Mouse (Mus musculus): ENCODE data around the gene Gm20503.

Gm20503 gene

DNA sequence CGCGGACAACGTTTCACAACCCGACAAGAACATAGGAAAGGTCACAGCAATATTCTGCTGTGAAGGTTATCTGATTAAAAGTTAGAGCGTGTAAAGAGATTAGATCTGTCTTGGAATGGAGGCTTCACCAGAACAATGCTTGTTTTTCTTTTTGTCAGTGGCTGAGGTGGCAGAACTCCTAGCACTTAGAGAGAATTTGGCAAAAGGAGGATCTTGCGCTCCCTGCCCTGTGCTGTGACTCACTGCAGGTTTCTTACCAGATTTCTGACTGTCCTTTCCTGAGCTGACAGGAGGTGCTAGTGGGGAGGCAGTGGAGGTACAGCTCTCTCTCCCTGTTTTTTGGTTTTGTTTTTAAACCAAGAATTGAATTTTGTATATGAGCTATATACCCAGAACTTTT lies 4.0 kb downstream of the Gm20503 start:
- no peak for DNase-seq (ENCODE audit: low read depth, low spot score)

DNA sequence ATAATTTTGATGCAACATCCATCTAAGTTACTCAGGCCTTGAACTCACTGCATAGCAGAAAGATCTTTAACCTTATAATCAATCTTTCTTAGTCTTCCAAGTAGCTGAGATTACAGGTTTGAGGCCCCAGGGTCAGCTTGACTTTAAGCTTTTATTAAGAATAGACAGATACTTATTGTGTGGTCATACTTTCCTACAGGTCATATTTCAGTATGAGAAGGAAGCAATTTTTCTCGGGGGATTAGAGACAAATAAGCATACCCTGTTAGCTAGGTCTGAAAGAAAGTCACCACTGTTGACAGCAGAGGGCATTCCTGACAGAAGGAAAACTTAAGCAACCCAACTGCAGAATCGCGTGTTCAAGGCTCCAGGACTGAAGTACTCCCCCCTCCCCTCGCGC lies 5.0 kb downstream of the Gm20503 start:
- DNase-seq (ENCODE audit: low read depth, low spot score) = no peak

DNA sequence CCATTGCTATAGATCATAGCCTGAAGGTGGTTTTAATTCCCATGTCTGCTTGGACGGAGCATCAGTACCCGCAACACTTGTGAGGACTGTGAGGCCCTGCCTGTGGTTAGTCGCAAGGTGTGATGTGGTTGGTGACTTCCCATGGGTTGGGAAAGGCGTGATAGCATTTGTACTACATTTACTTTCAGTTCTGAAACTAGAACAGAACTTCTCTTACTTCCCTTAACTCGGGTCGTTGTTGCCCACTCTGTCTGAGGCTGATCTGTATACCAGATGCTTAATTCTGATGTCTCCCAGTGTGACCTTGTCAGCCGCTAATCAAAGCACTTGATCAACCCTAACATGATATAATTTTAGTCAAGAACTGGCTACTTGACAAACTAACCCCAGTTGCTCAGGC lies 6.2 kb downstream of the Gm20503 start:
- no peak for DNase-seq (ENCODE audit: low read depth, low spot score)

DNA sequence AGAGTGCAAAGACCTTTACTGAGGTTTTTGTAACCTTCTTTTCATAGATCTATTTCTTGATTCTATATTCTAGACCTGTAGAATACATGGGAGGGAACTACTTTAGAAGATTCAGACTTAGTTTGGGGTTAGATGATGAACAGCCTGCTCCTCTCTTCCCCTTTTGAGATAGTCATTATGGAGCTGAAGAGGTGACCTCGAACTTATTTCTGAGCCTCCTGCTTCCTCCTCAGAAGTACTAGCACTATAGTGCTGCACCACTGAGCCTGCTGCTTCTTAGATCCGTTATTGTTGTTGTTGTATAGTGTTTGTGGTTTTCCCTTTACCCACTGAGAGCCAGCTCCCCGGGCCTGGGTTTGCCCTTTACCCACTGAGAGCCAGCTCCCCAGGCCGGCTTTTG lies 6.7 kb downstream of the Gm20503 start:
- DNase-seq (ENCODE audit: low read depth, low spot score) = no peak

DNA sequence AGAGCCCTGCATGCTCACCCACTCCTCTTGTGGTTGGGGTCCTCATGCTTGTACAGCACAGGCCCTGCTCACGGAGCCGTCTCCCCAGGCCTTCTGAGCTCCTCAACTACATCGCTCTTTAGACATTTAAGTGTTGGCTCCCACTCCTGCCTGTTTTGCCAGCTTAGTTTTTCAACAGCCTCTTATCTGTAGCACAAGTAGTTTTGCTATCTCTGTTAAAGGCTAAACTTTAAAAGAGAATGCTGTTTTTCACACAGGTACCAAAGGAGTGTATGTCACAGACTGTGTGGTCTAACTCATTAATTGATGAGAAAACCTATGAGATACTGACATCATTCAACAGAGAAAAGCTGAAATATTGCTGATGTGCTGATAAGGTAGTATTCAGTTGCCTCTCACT lies 8.4 kb downstream of the Gm20503 start:
- DNase-seq (ENCODE audit: low read depth, low spot score) = no peak

DNA sequence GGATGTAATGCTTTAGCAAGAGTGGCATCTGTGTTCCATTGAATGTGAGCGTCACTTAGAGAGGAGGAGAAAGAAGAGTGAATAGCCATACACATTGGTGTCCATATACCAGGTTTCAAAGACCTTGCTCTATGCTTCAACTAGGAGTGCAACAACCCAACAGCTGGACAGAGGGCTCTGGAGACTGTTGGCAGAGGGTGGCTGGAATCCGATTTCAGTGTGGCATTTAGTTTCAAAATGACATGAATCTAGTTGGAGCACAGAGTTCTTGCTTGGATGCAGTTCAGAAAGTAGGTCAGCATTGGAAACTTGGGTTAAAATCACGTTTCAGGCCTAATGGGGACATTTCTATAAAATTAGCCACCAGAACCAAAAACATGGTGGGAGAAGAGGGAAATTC lies 12.2 kb downstream of the Gm20503 start:
- no peak for DNase-seq (ENCODE audit: low read depth, low spot score)

DNA sequence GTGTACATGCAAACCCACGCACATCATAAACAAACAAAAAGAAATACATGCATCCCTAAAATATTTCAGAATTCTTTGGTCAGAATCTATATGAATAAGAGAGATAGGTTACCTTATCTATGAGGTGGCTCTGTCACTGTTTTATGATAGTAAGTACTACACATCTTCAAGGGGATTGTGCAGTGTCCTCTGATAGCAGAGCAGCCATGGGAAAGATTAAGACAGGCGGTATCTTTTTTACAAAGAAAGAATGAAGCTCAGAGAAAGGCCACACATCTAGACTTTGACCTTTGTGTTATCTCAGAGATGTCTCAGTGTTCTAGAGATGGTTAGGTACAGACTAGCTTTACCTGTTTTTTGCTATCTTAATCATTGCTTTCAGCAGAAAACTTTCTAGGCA lies 13.9 kb downstream of the Gm20503 start:
- no peak for DNase-seq (ENCODE audit: low read depth, low spot score)

DNA sequence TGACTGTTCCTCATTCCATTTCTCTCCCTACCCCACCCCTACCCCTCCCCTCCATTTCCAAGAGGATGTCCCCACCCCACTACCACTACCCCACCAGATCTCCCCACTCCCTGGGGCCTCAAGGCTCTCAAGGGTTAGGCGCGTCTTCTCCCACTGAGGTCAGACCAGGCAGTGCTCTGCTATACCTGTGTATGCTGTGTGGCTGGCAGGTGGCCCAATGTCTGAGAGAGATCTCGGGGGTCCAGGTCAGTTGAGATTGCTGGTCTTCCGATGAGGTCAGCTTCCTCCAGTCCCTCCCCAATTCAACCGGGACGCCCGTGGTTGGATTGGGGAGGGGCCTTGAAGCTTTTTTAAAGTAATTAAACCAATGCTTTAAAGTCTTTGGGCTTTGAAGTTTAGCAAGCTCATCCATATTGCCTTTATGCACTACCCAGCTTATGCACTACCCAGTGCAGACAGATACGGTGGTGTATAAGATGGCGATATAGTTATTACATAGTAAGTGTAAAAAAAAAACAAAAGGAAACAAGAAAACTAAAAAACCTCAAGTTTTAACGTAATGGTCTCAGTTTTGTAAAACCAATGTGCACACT lies 31.4 kb downstream of the Gm20503 start:
- no peak for DNase-seq (ENCODE audit: low read depth, low spot score)

DNA sequence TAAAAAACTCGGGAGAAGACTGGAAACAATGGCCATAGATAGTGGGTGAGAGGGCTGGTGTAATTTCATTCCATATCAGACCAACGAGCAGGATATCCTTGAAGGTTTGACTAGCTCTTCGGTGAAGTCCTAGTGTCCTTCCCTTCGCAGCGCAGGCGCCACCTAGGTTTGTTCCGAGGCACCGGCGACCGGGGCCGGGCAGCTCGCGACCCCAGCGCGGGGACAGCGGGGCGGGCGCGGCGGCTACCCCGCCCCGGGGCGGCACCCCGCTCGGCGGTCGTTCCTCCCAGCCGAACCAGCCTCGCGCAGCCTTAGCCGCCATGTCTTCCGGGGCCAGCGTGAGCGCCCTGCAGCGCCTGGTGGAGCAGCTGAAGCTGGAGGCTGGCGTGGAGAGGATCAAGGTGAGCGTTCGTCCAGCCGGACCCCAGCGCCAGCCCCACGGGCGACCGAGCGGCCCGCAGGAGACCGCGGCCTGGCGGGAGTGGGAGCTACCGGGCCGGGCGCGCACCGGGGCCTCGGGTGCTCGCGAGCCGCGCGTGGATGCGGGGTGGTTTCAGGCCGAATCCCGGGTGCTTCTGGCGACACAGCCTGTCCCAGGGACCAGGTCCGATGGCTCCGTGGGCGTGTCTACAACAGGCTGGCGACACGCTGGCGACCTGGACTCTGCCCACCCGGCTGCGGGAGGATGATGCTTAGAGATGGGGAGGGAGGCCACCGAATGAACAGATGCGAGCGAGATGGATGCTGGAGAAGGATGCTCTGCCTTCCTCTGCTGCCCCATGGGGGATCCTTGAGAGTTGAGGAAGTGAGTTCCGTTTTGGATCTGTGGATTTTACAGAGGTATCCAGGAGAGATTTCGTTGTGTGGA lies 32.1 kb downstream of the Gm20503 start, which contains the start of gene Gng10:
Gene Gng10, plus strand, starts transcription at position 171 of the 868 bp plus-strand sequence.
- DNase-seq (ENCODE audit: low read depth, low spot score) = peak; percentile 22

DNA sequence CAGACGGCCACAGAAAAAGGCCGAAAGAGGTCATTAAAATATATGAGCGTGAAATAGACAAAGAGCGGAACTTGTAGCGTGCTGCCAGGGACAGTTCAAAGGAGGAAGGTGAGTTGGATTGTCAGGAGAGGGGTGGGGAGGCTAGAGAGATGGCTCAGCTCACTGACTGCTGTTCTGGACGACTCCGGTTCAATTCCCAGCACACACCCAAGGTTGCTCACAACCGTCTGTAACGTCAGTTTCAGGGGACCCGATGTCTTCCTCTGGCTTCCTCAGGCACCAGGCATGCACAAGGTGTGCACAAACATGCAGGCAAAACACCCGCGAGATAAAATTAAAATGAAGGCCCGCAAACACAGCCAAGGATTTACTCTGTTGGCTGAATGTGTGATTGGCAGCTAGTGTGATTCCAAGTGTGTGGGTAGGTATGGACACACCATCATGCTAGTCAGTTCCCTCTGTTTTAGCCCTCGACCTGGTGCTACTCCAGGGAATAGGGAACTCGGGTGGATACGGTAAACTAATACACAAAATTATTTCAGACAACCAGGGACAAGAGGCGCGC lies 32.9 kb downstream of the Gm20503 start:
- no peak for DNase-seq (ENCODE audit: low read depth, low spot score)

DNA sequence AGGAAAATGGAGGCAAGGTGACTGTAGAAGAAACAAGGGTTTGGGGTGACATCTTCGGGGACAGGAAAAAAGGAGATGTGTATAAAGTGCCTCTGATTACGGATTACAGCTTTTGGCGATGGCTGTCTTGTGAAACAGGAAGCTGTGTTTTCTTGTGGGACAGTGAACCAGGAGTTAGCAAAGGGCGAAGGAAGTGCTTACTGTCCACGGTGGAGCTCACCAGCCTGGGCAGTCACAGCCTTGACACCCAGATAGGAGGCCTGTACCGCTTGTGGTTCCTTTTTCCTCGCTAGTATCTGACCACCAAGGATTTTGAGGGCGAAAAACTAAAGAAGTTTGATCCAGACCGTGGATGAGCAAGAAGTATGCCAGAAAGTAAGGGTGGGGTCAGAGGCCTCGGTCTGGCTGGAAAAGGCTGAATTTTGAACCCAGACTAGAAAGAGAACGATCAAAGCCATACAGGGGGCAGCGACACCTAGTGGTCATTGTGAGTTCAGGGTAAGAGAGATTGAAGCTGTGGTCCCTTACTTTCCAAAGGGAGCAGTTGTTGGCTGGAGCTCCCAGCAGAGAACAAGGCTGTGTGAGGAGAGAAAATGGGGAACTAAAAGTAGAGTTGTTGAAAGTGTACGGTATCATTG lies 33.6 kb downstream of the Gm20503 start:
- peak; percentile 73 for DNase-seq (ENCODE audit: low read depth, low spot score)

DNA sequence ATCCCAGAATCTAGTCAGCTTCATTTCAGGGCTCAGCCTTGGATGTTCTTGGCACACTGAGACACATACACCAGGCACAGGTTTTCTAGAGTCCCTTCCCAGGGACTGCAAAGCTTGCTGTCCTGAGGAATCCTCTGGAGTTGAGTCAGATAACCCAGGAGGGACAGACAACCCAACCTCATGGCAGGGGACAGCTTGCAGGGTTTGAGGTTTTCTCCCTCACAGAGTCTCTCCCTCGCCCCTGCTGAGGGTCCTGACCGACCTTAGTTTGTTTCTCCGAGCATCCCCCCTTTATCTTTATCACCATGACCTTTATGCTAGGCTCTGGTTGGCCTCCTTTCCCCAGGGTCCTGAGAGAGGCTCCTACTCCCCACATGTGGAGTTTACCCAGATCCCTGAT lies 34.5 kb downstream of the Gm20503 start:
- DNase-seq (ENCODE audit: low read depth, low spot score) = no peak

DNA sequence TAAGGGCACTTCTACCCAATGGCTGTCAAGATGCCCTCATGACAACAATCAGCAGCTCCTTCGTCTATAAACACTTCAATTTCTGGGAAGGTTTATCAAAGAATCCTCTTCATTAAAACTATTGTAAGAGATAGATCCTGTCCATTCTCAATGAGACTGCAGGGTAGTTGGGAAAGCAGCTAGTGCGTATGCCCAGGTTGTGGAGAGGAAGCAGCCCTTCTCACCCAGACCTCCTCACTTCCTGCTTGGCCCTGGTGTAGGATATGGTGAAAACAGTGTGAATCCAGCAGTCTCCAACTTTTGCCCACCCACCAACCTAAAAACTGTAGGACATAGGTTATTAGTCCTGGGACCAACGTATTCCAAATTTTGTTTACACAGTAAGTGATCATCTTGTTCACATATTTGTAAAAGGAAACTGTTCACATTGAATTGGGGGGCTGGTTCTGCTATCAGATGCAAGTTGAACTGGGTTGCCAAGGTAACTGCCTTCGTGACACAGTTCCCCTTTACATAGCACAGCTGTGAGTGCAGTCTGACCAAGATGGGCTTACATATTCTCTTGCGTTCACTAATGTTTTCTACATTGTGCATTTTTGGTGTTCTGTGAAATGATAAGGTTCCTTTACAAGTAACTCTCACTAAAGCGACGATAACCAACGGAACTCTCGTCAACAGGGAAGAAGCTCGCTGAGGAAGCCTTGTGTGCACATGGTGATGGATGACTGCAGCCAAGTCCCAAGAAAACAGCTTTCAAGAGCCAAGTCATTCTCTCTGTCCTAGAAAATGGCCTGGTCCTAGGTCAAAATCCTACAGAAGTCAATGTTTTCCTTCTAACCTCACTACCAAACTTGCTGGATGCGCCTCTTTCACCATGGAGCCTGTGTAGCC lies 37.6 kb downstream of the Gm20503 start:
- no peak for DNase-seq (ENCODE audit: low read depth, low spot score)

DNA sequence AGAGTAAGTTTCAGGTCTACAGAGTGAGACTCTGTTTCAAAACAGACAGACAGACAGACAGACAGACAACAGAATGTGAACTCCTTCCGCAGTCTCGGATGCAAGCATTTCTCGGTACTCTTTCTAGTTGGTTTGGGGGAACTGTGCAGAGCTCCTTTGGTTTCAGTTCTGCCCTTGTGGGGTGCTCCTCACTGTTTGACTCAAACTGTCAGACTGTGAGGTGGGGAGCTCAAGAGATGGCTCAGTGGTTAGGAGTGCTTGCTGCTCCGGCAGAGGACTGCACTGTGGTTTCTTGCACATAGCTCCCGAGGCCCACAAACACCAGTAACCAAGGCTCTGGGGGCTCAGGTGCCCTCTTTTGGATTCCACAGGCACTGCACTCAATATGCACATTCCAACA lies 40.1 kb downstream of the Gm20503 start:
- DNase-seq (ENCODE audit: low read depth, low spot score) = no peak

DNA sequence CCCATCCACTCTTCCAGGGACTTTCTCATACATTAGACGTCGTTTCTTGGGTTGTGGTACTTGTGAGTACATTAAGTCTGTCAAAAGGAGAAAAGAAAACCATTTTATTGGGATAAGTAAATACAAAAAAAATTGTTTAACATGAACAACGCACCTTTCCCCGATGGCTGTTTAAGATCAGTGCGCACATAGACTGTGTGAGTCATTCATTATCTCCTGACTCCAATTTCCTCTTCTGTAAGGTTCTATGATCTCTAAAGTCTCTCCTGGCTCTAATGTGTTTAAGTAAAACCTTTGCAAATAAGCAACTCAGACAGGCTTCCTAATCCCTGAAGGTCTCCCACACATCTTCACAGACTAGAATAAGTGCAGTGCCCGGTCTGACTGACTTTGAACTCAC lies 40.9 kb downstream of the Gm20503 start:
- DNase-seq (ENCODE audit: low read depth, low spot score) = no peak

DNA sequence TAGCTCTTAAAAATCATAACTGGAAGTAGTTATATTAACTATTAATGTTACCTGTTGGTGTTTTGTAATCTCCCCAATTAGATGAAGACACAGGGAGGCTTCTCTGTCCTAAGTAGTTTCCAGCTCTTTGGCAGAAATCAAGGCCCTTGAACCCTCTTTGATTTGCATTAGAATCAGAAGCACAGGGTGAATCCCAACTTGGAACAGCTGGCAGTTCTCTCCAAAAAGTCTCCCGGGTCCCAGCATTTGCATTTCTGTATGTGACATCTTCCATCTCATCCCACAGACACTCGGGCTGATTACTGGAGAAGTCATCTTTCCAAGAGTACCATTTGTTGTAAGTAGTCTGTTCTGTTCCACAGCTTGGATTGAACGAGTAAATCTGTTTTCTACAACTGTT lies 44.2 kb downstream of the Gm20503 start:
- no peak for DNase-seq (ENCODE audit: low read depth, low spot score)

DNA sequence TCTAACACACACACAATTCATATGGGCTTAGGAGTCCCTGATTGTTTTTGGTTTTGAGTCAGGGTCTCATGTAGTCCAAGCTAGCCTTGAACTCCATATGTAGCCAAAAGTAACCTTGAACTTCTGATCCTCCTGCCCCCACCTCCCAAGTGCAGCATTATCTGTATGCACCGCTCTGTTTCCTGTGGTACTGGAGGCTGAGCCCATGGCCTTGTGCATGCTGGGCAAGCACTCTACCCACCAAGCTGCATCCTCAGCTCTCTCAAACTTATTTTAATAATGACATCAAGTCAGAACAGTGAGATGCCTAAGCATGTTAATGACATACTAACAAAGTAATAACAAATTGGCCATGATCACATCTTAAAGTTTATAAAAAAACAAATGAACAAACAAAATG lies 48.1 kb downstream of the Gm20503 start:
- DNase-seq (ENCODE audit: low read depth, low spot score) = no peak

DNA sequence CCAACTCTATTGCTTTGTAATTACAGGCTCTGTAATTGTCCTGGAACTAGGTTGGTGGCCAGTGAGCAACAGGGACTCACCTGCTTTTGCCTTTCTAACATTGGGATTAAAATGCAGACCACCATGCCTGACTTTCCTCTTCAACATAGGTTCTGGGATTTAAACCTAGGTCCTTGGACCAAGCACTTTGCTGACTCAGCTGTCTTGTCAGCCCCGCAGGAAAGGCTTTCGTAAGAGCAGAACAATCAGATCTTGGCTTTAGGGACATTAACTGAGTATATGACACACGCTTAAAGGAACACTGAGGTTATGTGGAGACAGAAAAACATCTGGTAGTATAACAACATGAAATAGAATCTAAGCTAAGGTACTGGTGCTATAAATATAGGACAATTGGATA lies 54.9 kb downstream of the Gm20503 start:
- no peak for DNase-seq (ENCODE audit: low read depth, low spot score)

DNA sequence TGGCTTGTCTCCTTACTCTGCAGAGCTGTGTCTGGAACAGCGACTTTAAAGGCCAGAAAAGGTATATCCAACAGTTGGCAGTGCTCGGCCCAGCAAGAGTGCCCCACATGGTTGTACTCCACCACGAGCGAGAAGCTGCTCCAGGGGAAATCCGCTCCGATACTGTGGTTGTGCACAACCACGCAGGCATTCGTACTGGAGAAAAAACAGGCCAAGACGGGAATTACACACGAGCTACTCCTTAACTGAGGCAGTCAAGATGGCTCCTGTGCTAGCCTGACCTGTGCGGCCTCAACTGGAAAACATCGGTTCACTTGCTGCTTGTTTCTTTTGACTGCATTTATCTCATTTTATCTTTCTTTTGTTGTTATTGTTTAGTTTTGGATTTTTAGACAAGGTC lies 59.5 kb downstream of the Gm20503 start:
- no peak for DNase-seq (ENCODE audit: low read depth, low spot score)

DNA sequence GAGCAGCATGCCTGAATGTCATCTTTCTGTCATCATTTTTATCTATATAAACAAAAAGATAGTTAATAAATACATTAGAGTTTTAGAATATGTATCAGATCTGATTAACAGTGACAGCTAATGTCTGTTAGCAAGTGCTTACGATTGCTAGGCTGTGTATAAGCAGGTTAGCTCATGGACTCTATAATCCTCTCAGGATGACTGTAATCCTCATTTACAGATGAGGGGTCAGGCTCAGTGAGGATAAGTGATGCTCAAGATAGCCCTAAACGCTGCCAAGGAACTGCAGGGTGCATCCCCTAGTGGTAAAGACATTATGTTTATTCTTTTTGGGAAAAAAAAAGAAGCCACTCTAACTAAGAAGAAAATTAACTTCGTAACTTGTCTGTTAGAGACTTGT lies 66.3 kb downstream of the Gm20503 start:
- DNase-seq (ENCODE audit: low read depth, low spot score) = no peak

DNA sequence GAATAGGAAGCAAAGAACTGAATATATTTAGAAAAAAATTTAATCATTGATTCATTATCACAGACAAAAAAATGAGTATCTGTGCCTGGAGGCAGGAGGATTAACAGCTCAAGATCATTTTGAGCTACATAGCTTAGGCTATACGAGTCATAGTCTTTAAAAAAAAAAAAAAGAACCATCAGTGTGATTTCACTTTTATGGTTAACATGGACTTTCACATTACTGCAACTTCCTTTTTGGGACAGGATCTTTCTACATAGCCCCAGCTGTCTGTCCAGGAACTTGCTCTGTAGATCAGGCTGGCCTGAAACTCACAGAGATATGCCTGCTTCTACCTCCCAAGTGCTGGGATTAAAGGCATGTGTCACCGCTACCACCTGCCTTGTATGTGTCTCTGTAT lies 80.4 kb downstream of the Gm20503 start:
- DNase-seq (ENCODE audit: low read depth, low spot score) = no peak

DNA sequence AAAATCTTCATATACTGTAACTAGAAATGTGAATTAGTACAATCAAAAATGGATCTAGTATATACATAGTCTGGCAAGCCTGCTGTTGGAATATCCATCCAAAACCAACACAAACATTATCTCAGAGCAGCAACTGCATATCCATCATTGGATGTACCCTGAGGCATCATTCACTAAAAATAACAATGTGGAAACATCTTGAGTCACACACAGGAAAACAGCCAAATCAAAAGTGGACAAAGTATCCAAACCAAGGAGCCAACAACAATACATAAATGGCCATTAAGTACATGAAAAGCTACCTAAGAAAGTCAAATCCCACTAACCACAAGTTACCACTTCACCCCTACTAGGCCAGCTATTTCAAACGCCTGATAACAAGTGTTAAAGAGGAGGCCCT lies 86.4 kb downstream of the Gm20503 start:
- no peak for DNase-seq (ENCODE audit: low read depth, low spot score)

All from c-Kit-negative CD71-positive TER-119-positive erythroid progenitor cells, embryonic 14.5 days (primary cell).